Mouse (Mus musculus) liver, embryonic 13.5 days (tissue): ENCODE measurements around the gene Gramd1b. TPM values are rescaled to one million over a fixed set of nuclear protein-coding genes. Genes with fewer than 3 reads are reported as not detected.

Experiments
- ATAC-seq: fragments of 200-750 bp; cut with Nextera tagmentation; 2 replicates; pipeline ENCODE4 v1.8.0; 2017; ENCODE audit warnings: low read depth, mild to moderate bottlenecking, moderate number of reproducible peaks, moderate library complexity
- DNase-seq: peaks from one replicate; pipeline ENCODE4 v3.0.0; 2022
- H3K27ac ChIP-seq: fragments of 300-500 bp; sonication (generic); 2 replicates; pipeline ENCODE4 v1.5.1; 2015; ENCODE audit warnings: moderate library complexity, mild to moderate bottlenecking, inconsistent platforms
- H3K27me3 ChIP-seq: fragments of 300-500 bp; sonication (generic); 2 replicates; pipeline ENCODE4 v1.6.1; 2015; ENCODE audit warnings: mild to moderate bottlenecking, inconsistent platforms
- H3K36me3 ChIP-seq: fragments of 300-500 bp; sonication (generic); 2 replicates; pipeline ENCODE4 v1.6.1; 2015; ENCODE audit warnings: mild to moderate bottlenecking, inconsistent platforms
- H3K4me1 ChIP-seq: fragments of 300-500 bp; sonication (generic); replicated peaks from 2 replicates; pipeline ENCODE4 v1.6.1; 2015; ENCODE audit warnings: inconsistent platforms
- H3K4me2 ChIP-seq: fragments of 300-500 bp; sonication (generic); 2 replicates; pipeline ENCODE4 v1.6.1; 2015; ENCODE audit warnings: inconsistent platforms, mild to moderate bottlenecking, moderate library complexity
- H3K4me3 ChIP-seq: fragments of 300-500 bp; sonication (generic); replicated peaks from 2 replicates; pipeline ENCODE4 v1.5.1; 2015; ENCODE audit warnings: mild to moderate bottlenecking, inconsistent platforms
- H3K9ac ChIP-seq: fragments of 300-500 bp; sonication (generic); 2 replicates; pipeline ENCODE4 v1.6.1; 2015; ENCODE audit warnings: mild to moderate bottlenecking, inconsistent platforms
- H3K9me3 ChIP-seq: fragments of 300-500 bp; sonication (generic); replicated peaks from 2 replicates; pipeline ENCODE4 v1.6.1; 2016; ENCODE audit warnings: inconsistent platforms
- WGBS: fragments of 180-500 bp; shearing (Covaris S2); methylation state at CpG from one replicate; pipeline ENCODE4 v1.1.7; 2015; ENCODE audit not compliant: insufficient replicate concordance; 5-methylcytosine and 5-hydroxymethylcytosine counted together
- polyA plus RNA-seq: library from polyadenylated mRNA; unstranded; fragments of >200 nt; fragmentation: Nextera tagmentation; extraction: Ambion mirVana; gene quantifications from 2 replicates; pipeline ENCODE4 v1.2.1, GENCODE M21; 2015

Gene Gramd1b
- polyA plus RNA-seq, 1 experiment from 2014 or later = 0.44 TPM

DNA sequence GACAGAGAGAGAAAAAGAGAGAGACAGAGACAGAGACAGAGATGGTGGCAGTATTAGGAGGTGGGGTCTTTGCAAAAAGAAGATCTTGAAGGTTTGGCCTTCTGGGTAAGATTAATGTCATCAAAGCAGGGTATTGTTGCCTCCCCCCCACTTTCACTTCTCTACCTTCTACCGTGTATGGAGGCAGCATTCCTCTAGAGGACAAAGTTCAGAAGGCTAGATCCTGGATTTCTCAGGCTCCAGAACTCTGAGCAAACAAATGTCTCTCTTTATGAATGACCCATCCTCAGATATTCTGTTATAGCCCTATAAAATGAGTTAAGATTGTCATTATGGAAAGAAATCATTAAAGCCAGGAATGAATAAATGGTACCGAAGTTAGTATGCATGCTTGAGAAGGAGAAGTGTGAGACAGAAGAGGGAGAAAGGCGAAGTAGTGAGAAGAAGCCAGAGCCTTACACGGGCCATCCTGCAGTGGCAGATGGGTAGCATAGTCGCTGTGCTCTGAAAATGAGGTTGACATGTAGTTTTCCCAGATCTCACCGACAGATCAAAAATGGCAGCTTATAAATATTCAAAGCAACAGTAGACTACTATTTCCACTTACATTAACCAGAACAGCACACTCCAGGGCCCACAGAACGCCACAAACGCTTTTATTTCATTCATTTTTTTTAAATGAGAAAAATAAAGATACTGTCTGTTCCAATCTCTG is 91.1 kb downstream of the Gramd1b start:
- Histone ChIP-seq H3K4me2 (no peak overlapping the region), H3K9ac (no peak overlapping the region), H3K27ac (no peak overlapping the region), H3K36me3 (no peaks in the 10 kb centered on the region), H3K9me3 (no peaks in the 10 kb centered on the region), H3K27me3 (no peaks in the 10 kb centered on the region), H3K4me1 (no peaks in the 10 kb centered on the region), H3K4me3 (no peak overlapping the region)
- 74% methylated on average over 8 of the region's 8 CpGs for WGBS
- DNase-seq (no peak), ATAC-seq (no peak)

DNA sequence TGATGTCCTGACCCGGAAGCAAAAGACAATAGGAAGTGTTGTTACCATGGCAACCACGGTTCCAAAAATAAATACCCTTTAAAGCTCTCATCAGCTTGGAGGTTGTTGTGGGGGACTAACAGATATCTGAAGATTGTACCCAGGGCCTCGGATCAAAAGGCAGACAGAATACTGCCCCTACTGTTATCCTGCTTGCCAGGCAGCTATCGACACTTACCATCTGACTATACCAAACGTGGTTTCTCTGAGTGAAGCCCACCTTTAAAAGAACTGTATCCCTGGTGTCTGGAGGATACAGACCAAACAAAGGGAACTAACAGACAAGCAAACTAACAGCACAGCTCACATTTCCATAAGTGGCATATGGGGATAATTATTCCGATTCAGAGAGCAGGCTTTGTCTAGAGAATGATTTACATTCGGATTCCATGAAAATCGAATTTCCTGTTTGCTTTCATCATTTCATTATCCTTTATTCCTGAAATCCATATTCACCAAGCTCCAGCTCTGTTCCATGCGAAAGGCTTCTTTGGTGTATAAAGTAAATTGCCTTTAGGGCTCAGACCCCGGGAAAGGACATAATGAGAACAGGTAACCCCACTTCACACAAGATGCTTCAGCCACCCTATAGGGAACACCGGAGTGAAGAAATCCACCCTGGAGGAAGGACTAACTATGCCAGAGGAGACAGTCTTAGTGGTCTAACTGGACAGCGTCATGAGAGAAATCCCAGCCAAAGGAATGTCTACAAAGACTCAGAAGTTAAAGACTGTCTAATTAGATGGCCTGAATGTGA is 92.3 kb downstream of the Gramd1b start:
- Histone ChIP-seq H3K4me1 (no peaks in the 10 kb centered on the region), H3K9me3 (no peaks in the 10 kb centered on the region), H3K9ac (no peak overlapping the region), H3K27ac (no peak overlapping the region), H3K36me3 (no peaks in the 10 kb centered on the region), H3K4me3 (no peak overlapping the region), H3K4me2 (no peak overlapping the region), H3K27me3 (no peaks in the 10 kb centered on the region)
- ATAC-seq (no peak), DNase-seq (no peak)
- 57% methylated on average over 12 of the region's 12 CpGs for WGBS

DNA sequence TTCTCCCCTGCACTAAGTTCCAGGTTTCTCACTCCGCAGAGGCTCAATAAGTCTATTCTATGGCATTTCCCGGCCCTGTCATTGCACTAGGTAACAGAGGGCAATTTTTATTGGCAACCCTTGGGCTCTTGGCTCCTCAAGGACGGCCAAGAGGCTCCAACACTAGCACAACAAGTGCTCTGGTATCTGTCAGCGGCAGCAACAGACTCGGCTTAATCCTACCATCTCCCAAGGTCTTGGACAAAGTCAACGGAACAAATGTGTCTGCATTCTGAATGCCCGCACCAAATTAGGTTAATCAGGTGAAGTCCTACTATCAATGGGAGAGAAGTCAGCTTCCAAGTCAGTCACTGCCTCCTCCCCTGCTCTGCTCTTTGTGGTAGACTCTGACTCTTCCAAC is 93.3 kb downstream of the Gramd1b start:
- WGBS = 67% methylated on average over 7 of the region's 7 CpGs

DNA sequence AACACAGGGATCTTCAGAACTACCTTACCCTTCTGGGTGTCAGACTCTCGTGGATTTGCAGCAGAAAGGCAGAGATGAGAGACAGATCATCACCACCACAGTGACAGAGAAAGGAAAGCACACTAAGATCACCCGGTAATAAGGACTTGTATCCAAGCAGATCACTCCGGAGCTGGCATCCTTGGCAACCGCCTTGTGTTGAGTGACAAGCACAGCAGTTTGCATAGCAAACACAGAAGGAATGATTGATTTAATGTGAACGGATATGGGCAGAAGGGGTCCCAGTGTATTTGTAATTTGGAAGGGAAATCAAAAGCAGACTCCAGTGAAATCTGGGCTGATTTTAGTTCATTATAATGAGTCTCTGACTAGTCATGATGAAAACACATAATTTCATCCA is 97.9 kb downstream of the Gramd1b start:
- no peaks in the 10 kb centered on the region for H3K36me3 ChIP-seq
- H3K27ac ChIP-seq = no peak overlapping the region
- no peak overlapping the region for H3K9ac ChIP-seq
- DNase-seq (no peak), ATAC-seq (no peak)
- no peak overlapping the region for H3K4me2 ChIP-seq
- WGBS = 69% methylated on average over 5 of the region's 5 CpGs
- no peaks in the 10 kb centered on the region for H3K4me1 ChIP-seq
- no peaks in the 10 kb centered on the region for H3K9me3 ChIP-seq
- no peaks in the 10 kb centered on the region for H3K27me3 ChIP-seq
- H3K4me3 ChIP-seq = no peak overlapping the region

More for the DNA sequence above, 93.3 kb downstream of the Gramd1b start:
- Histone ChIP-seq H3K36me3 (no peaks in the 10 kb centered on the region), H3K4me1 (no peaks in the 10 kb centered on the region), H3K4me3 (no peak overlapping the region), H3K9ac (no peak overlapping the region), H3K4me2 (no peak overlapping the region), H3K9me3 (no peaks in the 10 kb centered on the region), H3K27ac (no peak overlapping the region), H3K27me3 (no peaks in the 10 kb centered on the region)
- DNase-seq (no peak), ATAC-seq (no peak)

DNA sequence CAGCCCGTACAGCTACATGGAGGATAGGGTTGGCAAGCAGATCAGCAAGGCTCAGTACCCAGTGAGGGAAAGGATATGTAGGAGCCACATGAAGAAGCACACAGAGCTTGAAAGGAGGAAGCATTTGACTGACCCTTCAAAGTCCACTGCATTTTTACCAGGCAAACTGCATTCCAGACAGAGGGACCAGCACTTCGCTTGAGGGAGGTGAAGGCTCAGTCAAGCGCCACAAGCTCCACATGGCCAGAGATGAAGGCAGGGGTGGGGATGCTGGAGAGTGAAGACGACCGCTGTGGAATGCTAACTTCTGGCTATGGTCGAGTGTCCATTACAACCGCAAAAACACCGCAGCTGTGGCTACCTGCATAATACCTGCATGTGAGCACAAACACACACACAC is 100.2 kb downstream of the Gramd1b start:
- no peak for ATAC-seq
- H3K9me3 ChIP-seq = no peaks in the 10 kb centered on the region
- DNase-seq = no peak
- H3K4me1 ChIP-seq = no peaks in the 10 kb centered on the region
- H3K36me3 ChIP-seq = no peaks in the 10 kb centered on the region
- 76% methylated on average over 8 of the region's 8 CpGs for WGBS
- H3K4me3 ChIP-seq = no peak overlapping the region
- H3K4me2 ChIP-seq = no peak overlapping the region
- no peak overlapping the region for H3K9ac ChIP-seq
- no peak overlapping the region for H3K27ac ChIP-seq
- H3K27me3 ChIP-seq = no peaks in the 10 kb centered on the region

DNA sequence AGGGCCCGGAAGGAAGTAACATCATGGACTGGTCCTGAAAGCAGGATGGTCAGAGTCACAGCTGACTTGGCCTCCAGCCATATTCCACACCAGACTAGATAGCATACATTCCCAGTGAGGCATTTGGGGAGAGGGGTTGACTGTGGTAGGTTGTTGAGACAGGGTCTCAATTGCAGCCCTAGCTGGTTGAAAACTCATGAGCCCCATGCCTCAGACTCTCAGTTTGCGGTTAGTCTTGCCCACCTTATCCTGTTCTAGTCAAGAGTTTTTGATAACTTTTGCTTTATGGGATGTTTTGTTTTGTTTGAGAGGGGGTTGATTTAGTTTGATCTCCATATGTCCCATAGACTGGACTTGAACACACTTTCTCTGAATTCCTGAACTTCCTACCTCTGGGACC is 103.5 kb downstream of the Gramd1b start:
- Histone ChIP-seq H3K36me3 (no peaks in the 10 kb centered on the region), H3K27ac (no peak overlapping the region), H3K4me2 (no peak overlapping the region), H3K27me3 (no peaks in the 10 kb centered on the region), H3K4me3 (no peak overlapping the region), H3K9ac (no peak overlapping the region), H3K4me1 (no peaks in the 10 kb centered on the region), H3K9me3 (no peaks in the 10 kb centered on the region)
- WGBS = 84% methylated on average over 2 of the region's 2 CpGs
- DNase-seq (no peak), ATAC-seq (no peak)

DNA sequence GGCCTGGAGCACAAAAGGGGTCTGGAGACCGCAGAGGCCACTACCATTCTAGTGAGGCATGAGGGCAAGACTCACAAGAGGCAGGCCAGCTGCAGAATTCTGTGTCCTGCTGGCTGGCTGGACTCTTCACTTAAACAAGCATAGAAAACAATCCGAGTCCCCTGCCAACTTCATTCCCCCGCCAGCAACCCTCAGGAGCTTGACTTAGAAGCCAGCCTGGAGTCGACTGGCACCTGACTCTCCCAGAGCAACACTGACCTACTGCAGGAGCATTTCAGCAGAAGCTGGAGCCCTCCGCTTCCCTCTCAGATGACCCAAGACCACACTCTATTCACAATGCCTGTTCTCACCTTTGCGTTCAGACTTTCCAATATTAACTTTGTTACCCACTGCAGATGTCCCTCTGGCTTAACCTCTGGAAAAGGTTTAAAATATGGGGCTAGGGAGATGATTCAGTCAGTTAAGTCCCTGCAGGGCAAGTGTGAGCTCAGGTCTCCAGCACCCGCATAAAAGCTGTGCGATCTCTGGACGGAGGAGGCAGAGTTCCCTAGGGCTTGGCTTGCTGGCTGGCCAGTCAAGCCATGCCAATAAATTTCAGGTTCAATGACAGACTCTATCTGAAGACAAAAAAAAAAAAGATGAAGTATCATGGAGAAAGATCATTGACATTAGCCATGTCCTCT is 104.8 kb downstream of the Gramd1b start:
- WGBS = 77% methylated on average over 9 of the region's 9 CpGs
- DNase-seq = no peak
- Histone ChIP-seq H3K27me3 (no peaks in the 10 kb centered on the region), H3K9me3 (no peaks in the 10 kb centered on the region), H3K4me1 (no peaks in the 10 kb centered on the region), H3K9ac (no peak overlapping the region), H3K4me2 (no peak overlapping the region), H3K36me3 (no peaks in the 10 kb centered on the region), H3K27ac (no peak overlapping the region), H3K4me3 (no peak overlapping the region)
- no peak for ATAC-seq

DNA sequence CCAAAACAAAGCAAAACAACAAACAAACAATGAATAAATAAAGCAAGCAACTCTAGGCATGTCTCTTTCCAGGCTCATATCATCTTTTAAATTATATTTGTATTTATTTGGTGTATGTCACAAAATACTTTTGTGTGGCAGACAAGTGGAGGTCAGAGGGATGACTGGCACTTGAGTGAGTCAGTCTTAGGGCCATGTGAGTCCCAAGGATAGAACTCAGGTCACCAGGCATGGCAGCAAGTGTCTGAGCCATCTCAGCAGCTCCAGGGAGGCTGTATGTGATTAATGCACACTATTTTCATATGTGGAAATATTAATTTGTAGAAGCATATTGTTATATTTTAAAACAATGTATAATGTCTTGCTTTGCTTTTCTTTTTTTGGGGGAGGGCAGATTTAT is 106.3 kb downstream of the Gramd1b start:
- H3K4me1 ChIP-seq = no peaks in the 10 kb centered on the region
- no peak overlapping the region for H3K4me3 ChIP-seq
- DNase-seq (no peak), ATAC-seq (no peak)
- no peaks in the 10 kb centered on the region for H3K27me3 ChIP-seq
- H3K36me3 ChIP-seq = no peaks in the 10 kb centered on the region
- no peak overlapping the region for H3K4me2 ChIP-seq
- no peak overlapping the region for H3K9ac ChIP-seq
- no peaks in the 10 kb centered on the region for H3K9me3 ChIP-seq
- no peak overlapping the region for H3K27ac ChIP-seq

DNA sequence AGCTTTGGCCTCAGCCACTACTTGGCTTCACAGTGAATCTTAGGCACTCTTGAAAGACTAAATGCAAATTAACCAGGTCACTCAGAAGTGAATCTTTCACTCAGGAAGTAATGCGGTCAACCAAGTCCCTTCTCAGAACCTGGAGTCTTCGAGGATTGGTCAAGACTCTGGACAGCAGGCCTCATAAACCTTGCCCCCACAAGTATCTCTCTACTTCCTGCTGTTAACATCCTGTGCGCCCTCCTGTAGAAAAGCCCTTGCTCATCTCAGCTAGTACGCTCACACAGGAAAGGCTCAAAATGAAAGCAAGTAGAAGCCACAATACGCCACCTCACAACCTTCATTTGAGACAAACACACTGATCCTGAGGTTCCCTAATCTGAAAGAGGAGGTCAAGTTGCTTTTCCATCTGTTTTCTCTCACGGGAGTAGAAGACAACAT is 107.7 kb downstream of the Gramd1b start:
- no peak for ATAC-seq
- no peak overlapping the region for H3K4me3 ChIP-seq
- no peaks in the 10 kb centered on the region for H3K27me3 ChIP-seq
- no peaks in the 10 kb centered on the region for H3K36me3 ChIP-seq
- no peak overlapping the region for H3K9ac ChIP-seq
- WGBS = 40% methylated on average over 6 of the region's 6 CpGs
- no peaks in the 10 kb centered on the region for H3K4me1 ChIP-seq
- no peak for DNase-seq
- no peaks in the 10 kb centered on the region for H3K9me3 ChIP-seq
- H3K27ac ChIP-seq = no peak overlapping the region
- no peak overlapping the region for H3K4me2 ChIP-seq

DNA sequence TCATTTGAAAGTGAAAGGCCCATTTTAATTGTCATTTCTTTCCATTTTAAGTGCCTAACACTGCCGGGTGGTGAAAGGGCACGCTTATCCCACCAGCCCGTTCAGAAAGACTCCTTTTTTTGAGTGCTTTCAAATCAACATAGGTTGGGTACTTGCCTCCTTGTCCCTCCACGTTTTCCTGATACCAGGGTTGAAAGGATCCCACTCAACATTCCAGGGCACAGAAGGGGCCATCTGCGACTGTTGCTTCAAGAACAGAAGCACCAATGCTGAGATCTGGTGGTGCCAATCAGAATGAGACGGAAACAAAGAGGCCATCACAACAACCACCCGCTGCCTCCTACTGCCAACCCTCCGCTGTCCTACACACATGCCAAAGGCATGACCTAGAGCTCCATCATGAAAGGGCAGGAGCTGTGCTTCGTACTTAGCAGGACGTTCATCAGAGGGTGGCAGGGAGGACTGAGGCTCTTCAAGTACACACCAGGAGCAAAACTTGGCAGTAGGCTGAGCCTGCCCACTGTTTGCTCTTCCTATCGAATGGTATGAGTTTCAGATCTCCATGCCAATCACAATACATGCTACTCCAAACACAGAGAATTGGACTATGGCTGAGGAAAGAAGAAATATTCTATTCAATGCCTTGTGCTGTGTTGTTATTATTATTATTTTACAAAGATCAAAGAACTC is 108.7 kb downstream of the Gramd1b start:
- DNase-seq (no peak), ATAC-seq (no peak)
- WGBS = 73% methylated on average over 11 of the region's 11 CpGs
- Histone ChIP-seq H3K27me3 (no peaks in the 10 kb centered on the region), H3K4me3 (no peak overlapping the region), H3K9ac (no peak overlapping the region), H3K4me1 (no peaks in the 10 kb centered on the region), H3K36me3 (no peaks in the 10 kb centered on the region), H3K4me2 (no peak overlapping the region), H3K9me3 (no peaks in the 10 kb centered on the region), H3K27ac (no peak overlapping the region)

DNA sequence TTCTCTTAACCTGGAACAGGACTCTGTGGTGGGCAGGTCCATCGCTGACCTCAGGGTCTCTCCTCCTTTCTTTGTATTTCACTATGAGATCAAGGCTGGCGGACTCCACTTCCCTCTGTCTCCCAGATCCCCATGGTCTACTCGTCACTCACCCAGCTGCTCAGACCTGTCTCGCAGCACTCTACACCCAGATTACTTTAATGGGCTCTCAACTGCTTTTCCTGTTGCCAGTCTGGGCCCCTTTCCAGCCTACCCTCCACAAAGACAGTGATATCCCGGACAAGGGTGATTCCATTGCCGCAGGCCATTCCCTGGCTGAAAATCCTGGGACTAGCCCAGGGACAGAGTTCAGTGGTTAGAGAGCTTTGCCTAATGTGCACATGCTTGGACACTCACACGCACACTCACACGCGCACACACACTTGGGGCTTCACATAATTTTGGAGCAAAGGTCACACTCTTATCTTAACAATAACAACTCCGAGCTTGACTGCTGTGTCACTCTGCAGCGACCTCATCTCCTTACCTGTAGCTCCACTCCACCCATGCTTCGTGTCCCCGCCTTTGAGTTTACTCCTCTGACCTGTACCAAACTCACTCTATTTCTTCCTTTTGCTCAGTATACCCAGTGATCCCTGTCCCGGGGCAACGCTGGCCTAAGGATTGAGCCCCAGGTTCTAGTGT is 110.4 kb downstream of the Gramd1b start:
- DNase-seq (no peak), ATAC-seq (no peak)
- Histone ChIP-seq H3K9me3 (no peaks in the 10 kb centered on the region), H3K4me1 (no peaks in the 10 kb centered on the region), H3K4me3 (no peak overlapping the region), H3K27ac (no peak overlapping the region), H3K4me2 (no peak overlapping the region), H3K36me3 (no peaks in the 10 kb centered on the region), H3K27me3 (no peaks in the 10 kb centered on the region), H3K9ac (no peak overlapping the region)
- whole genome bisulfite sequencing = 75% methylated on average over 15 of the region's 15 CpGs
